Mouse (Mus musculus) liver, embryonic 14.5 days (tissue): Measurements from ENCODE around the gene BC034090. TPM values are rescaled to one million over a fixed set of nuclear protein-coding genes. Genes with fewer than 3 reads are reported as not detected.

Experiments
- ATAC-seq: fragments of 200-750 bp; cut with Nextera tagmentation; 2 replicates; pipeline ENCODE4 v1.8.0; 2017; ENCODE audit warnings: moderate number of reproducible peaks, mild to moderate bottlenecking, moderate library complexity; ENCODE audit not compliant: insufficient read depth
- DNase-seq, 3 experiments: peaks; one replicate each; pipeline ENCODE4 v3.0.0-alpha.2; 2012 to 2013; ENCODE audit warnings: low read depth in 3 of 3, low spot score in 3 of 3
- H3K27ac ChIP-seq: fragments of 300-500 bp; sonication (generic); 2 replicates; pipeline ENCODE4 v1.5.1; 2014; ENCODE audit warnings: moderate library complexity, mild to moderate bottlenecking, control low read depth, inconsistent platforms
- H3K27me3 ChIP-seq: fragments of 300-500 bp; sonication (generic); 2 replicates; pipeline ENCODE4 v1.6.1; 2014; ENCODE audit warnings: mild to moderate bottlenecking, low read length, moderate library complexity; ENCODE audit not compliant: control insufficient read depth, insufficient read depth
- H3K36me3 ChIP-seq: fragments of 300-500 bp; sonication (generic); replicated peaks from 2 replicates; pipeline ENCODE4 v1.6.1; 2014; ENCODE audit warnings: low read depth; ENCODE audit not compliant: control insufficient read depth, insufficient read depth
- H3K4me1 ChIP-seq, 2 experiments: fragments of 200-500 bp in 1 of 2; fragments of 300-500 bp in 1 of 2; sonication (generic) in 1 of 2; replicated peaks; 2 replicates each; pipeline ENCODE4 v1.6.1; 2012 to 2014; ENCODE audit warnings: antibody characterized with exemption in 1 of 2, inconsistent platforms in 1 of 2, low read length in 1 of 2; ENCODE audit not compliant: control insufficient read depth in 2 of 2, insufficient read depth in 2 of 2
- H3K4me2 ChIP-seq: fragments of 300-500 bp; sonication (generic); 2 replicates; pipeline ENCODE4 v1.6.1; 2014; ENCODE audit warnings: low read depth, mild to moderate bottlenecking, control low read depth, moderate library complexity
- H3K4me3 ChIP-seq, 2 experiments: fragments of 200-500 bp in 1 of 2; fragments of 300-500 bp in 1 of 2; sonication (generic) in 1 of 2; 2 replicates each; pipeline ENCODE4 v1.5.1; 2012 to 2014; ENCODE audit warnings: low read depth in 2 of 2, low read length in 2 of 2, mild to moderate bottlenecking in 2 of 2, control low read depth in 1 of 2, inconsistent platforms in 1 of 2, moderate library complexity in 1 of 2; ENCODE audit not compliant: insufficient read depth in 1 of 2
- H3K9ac ChIP-seq: fragments of 300-500 bp; sonication (generic); replicated peaks from 2 replicates; pipeline ENCODE4 v1.6.1; 2014; ENCODE audit warnings: mild to moderate bottlenecking, control low read depth, moderate library complexity
- H3K9me3 ChIP-seq: fragments of 300-500 bp; sonication (generic); 2 replicates; pipeline ENCODE4 v1.6.1; 2016; ENCODE audit warnings: low read length, mixed read lengths; ENCODE audit not compliant: control insufficient read depth
- CTCF ChIP-seq: IDR thresholded peaks from 2 replicates; pipeline ENCODE4 v1.5.1; 2016; ENCODE audit warnings: antibody characterized with exemption, low read depth, control low read depth
- EP300 ChIP-seq: IDR thresholded peaks from 2 replicates; pipeline ENCODE4 v1.6.1; 2016; ENCODE audit warnings: antibody characterized with exemption, low read depth
- WGBS: fragments of 180-500 bp; shearing (Covaris S2); extraction: QIAGEN DNeasy Blood & Tissue Kit; methylation state at CpG from one replicate; pipeline ENCODE4 v1.1.7; 2014; ENCODE audit not compliant: insufficient replicate concordance; 5-methylcytosine and 5-hydroxymethylcytosine counted together
- polyA plus RNA-seq, 2 experiments: library from polyadenylated mRNA; depleted of rRNA in 1 of 2; stranded (reverse) in 1 of 2; unstranded in 1 of 2; fragments of >200 nt; fragmentation: Nextera tagmentation in 1 of 2; extraction: Ambion mirVana in 1 of 2; gene quantifications; 2 replicates each; pipeline versions ENCODE4 v1.2.1 to v1.2.3; 2012 to 2014

The BC034090 gene
- polyA plus RNA-seq, 2 experiments, result 0.06 to 0.32 TPM

- WGBS, result 60% methylated on average over 7 of the region's 7 CpGs
- Histone ChIP-seq H3K36me3 (no peaks in the 10 kb centered on the region), H3K27ac (no peak overlapping the region), H3K9ac (no peak overlapping the region), H3K4me3 (no peak overlapping the region), H3K9me3 (no peaks in the 10 kb centered on the region), H3K27me3 (peaks cover 34% of the 10 kb centered on the region), H3K4me1 (no peaks in the 10 kb centered on the region), H3K4me2 (no peak overlapping the region)
- ATAC-seq, result no peak
- no peak for TF ChIP-seq EP300
- TF ChIP-seq CTCF, result no peak
- DNase-seq, result no peak
These were observed 1.3 kb upstream of the BC034090 start for GRCm38 (mm10) chr1:155245516-155245915.

- no peak overlapping the region for H3K27ac ChIP-seq
- H3K36me3 ChIP-seq, result no peaks in the 10 kb centered on the region
- H3K4me2 ChIP-seq, result peak overlapping the region; percentile 58
- WGBS, result 4% methylated on average over 29 of the region's 29 CpGs
- TF ChIP-seq CTCF (no peak), EP300 (no peak)
- peaks cover 34% of the 10 kb centered on the region for H3K27me3 ChIP-seq
- no peak for DNase-seq
- no peak overlapping the region for H3K9ac ChIP-seq
- no peaks in the 10 kb centered on the region for H3K9me3 ChIP-seq
- ATAC-seq, result no peak
- H3K4me3 ChIP-seq, result peak overlapping the region; percentile 0 to 45; a peak in 2 of 4 replicates
- no peaks in the 10 kb centered on the region for H3K4me1 ChIP-seq
These were observed 547 bp upstream of the BC034090 start for GRCm38 (mm10) chr1:155244771-155245211.

GRCm38 (mm10) chr1:155242488-155242745, 1.8 kb downstream of the BC034090 start:
- H3K4me2 ChIP-seq, result no peak overlapping the region
- peaks cover 34% of the 10 kb centered on the region for H3K27me3 ChIP-seq
- no peak overlapping the region for H3K27ac ChIP-seq
- H3K9me3 ChIP-seq, result no peaks in the 10 kb centered on the region
- WGBS, result 37% methylated on average over 1 of the region's 1 CpGs
- no peaks in the 10 kb centered on the region for H3K4me1 ChIP-seq
- TF ChIP-seq EP300, result no peak
- no peak for TF ChIP-seq CTCF
- H3K9ac ChIP-seq, result no peak overlapping the region
- no peak overlapping the region for H3K4me3 ChIP-seq
- no peaks in the 10 kb centered on the region for H3K36me3 ChIP-seq
- DNase-seq, result no peak
- no peak for ATAC-seq

GRCm38 (mm10) chr1:155241701-155242487, 2.4 kb downstream of the BC034090 start:
- H3K27ac ChIP-seq, result no peak overlapping the region
- ATAC-seq, result no peak
- H3K27me3 ChIP-seq, result peaks cover 32% of the 10 kb centered on the region
- H3K4me2 ChIP-seq, result no peak overlapping the region
- no peaks in the 10 kb centered on the region for H3K4me1 ChIP-seq
- WGBS, result 62% methylated on average over 12 of the region's 12 CpGs
- H3K36me3 ChIP-seq, result no peaks in the 10 kb centered on the region
- no peak for DNase-seq
- no peaks in the 10 kb centered on the region for H3K9me3 ChIP-seq
- TF ChIP-seq EP300 (no peak), CTCF (no peak)
- no peak overlapping the region for H3K9ac ChIP-seq
- H3K4me3 ChIP-seq, result no peak overlapping the region

- WGBS, result 52% methylated on average over 6 of the region's 6 CpGs
- peaks cover 25% of the 10 kb centered on the region for H3K27me3 ChIP-seq
- H3K9ac ChIP-seq, result no peak overlapping the region
- H3K27ac ChIP-seq, result no peak overlapping the region
- no peak overlapping the region for H3K4me2 ChIP-seq
- no peak overlapping the region for H3K4me3 ChIP-seq
- H3K4me1 ChIP-seq, result no peaks in the 10 kb centered on the region
- no peaks in the 10 kb centered on the region for H3K9me3 ChIP-seq
- no peaks in the 10 kb centered on the region for H3K36me3 ChIP-seq
- no peak for ATAC-seq
- no peak for TF ChIP-seq EP300
- TF ChIP-seq CTCF, result no peak
- no peak for DNase-seq
These were observed 4.1 kb downstream of the BC034090 start for GRCm38 (mm10) chr1:155239962-155240717.
